Mouse (Mus musculus) MEL (cell line): ENCODE measurements around the gene Ppip5k1. TPM values are rescaled to one million over a fixed set of nuclear protein-coding genes. Genes with fewer than 3 reads are reported as not detected.

ENCODE experiments used
- DNase-seq: peaks from one replicate; pipeline ENCODE4 v3.0.0; 2011; ENCODE audit warnings: low read depth, low spot score
- H3K27ac ChIP-seq: 2 replicates; pipeline ENCODE4 v1.5.1; 2012; ENCODE audit warnings: low read depth, mild to moderate bottlenecking, control low read depth, low read length, moderate library complexity; ENCODE audit not compliant: control insufficient read depth
- H3K27me3 ChIP-seq, 2 experiments: fragments of 150-350 bp in 1 of 2; sonication (generic) in 1 of 2; 2 replicates each; pipeline ENCODE4 v1.6.1; 2012; ENCODE audit warnings: low read length in 2 of 2, mild to moderate bottlenecking in 2 of 2, improper control_type of control experiment in 1 of 2, moderate library complexity in 1 of 2; ENCODE audit not compliant: insufficient read depth in 2 of 2, control insufficient read depth in 1 of 2
- H3K36me3 ChIP-seq, 2 experiments: 2 replicates each; pipeline ENCODE4 v1.6.1; 2012 to 2014; ENCODE audit warnings: low read length in 2 of 2, improper control_type of control experiment in 1 of 2, inconsistent platforms in 1 of 2, mild to moderate bottlenecking in 1 of 2; ENCODE audit not compliant: insufficient read depth in 2 of 2, control insufficient read depth in 1 of 2
- H3K4me1 ChIP-seq, 2 experiments: fragments of 150-350 bp in 1 of 2; sonication (generic) in 1 of 2; 2 replicates each; pipeline ENCODE4 v1.6.1; 2012; ENCODE audit warnings: low read length in 2 of 2, improper control_type of control experiment in 1 of 2, mild to moderate bottlenecking in 1 of 2; ENCODE audit not compliant: insufficient read depth in 2 of 2, control insufficient read depth in 1 of 2
- H3K4me3 ChIP-seq, 2 experiments: fragments of 150-350 bp in 1 of 2; sonication (generic) in 1 of 2; 2 replicates each; pipeline ENCODE4 v1.5.1; 2012; ENCODE audit warnings: low read depth in 2 of 2, low read length in 2 of 2, mild to moderate bottlenecking in 2 of 2, moderate library complexity in 2 of 2, control low read depth in 1 of 2, improper control_type of control experiment in 1 of 2; ENCODE audit not compliant: control insufficient read depth in 1 of 2, insufficient read depth in 1 of 2
- H3K79me2 ChIP-seq: 2 replicates; pipeline ENCODE4 v1.6.1; 2012; ENCODE audit warnings: mild to moderate bottlenecking, low read length, moderate library complexity; ENCODE audit not compliant: control insufficient read depth, poor library complexity, insufficient read depth
- H3K9ac ChIP-seq: 2 replicates; pipeline ENCODE4 v1.6.1; 2012; ENCODE audit warnings: low read depth, mild to moderate bottlenecking, control low read depth, low read length, moderate library complexity; ENCODE audit not compliant: control insufficient read depth, poor library complexity, severe bottlenecking
- H3K9me3 ChIP-seq: fragments of 150-350 bp; sonication (generic); replicated peaks from 2 replicates; pipeline ENCODE4 v1.6.1; 2012; ENCODE audit warnings: mild to moderate bottlenecking, low read length, improper control_type of control experiment, moderate library complexity; ENCODE audit not compliant: insufficient read depth
- CHD2 ChIP-seq: IDR thresholded peaks from 2 replicates; pipeline ENCODE4 v1.6.1; 2011; ENCODE audit warnings: low read length, improper control_type of control experiment
- CTCF ChIP-seq, 3 experiments: IDR thresholded peaks in 2 of 3; conservative IDR thresholded peaks in 1 of 3; 2 replicates each; pipeline ENCODE4 v1.5.1; 2011 to 2012; ENCODE audit warnings: low read length in 3 of 3, low read depth in 2 of 3, mild to moderate bottlenecking in 2 of 3, improper control_type of control experiment in 1 of 3, inconsistent platforms in 1 of 3, mixed read lengths in 1 of 3, moderate library complexity in 1 of 3; ENCODE audit not compliant: control insufficient read depth in 1 of 3, insufficient read depth in 1 of 3, poor library complexity in 1 of 3, severe bottlenecking in 1 of 3
- E2F4 ChIP-seq: IDR thresholded peaks from 2 replicates; pipeline ENCODE4 v1.6.1; 2011; ENCODE audit warnings: low read depth, low read length, improper control_type of control experiment, borderline replicate concordance
- NRF1 ChIP-seq: IDR thresholded peaks from 2 replicates; pipeline ENCODE4 v1.6.1; 2014; ENCODE audit warnings: low read depth, mild to moderate bottlenecking, inconsistent platforms, low read length, improper control_type of control experiment, moderate library complexity; ENCODE audit not compliant: poor library complexity, insufficient read depth, severe bottlenecking
- POLR2A ChIP-seq, 2 experiments: IDR thresholded peaks; 2 replicates each; pipeline ENCODE4 v1.6.1; 2011 to 2012; ENCODE audit warnings: low read length in 2 of 2, mild to moderate bottlenecking in 2 of 2, control low read depth in 1 of 2, improper control_type of control experiment in 1 of 2, low read depth in 1 of 2, moderate library complexity in 1 of 2; ENCODE audit not compliant: control insufficient read depth in 1 of 2, insufficient read depth in 1 of 2, poor library complexity in 1 of 2
- POLR2AphosphoS2 ChIP-seq: IDR thresholded peaks from 2 replicates; pipeline ENCODE4 v1.6.1; 2011; ENCODE audit warnings: low read length, improper control_type of control experiment
- SIN3A ChIP-seq: IDR thresholded peaks from 2 replicates; pipeline ENCODE4 v1.6.1; 2012; ENCODE audit warnings: low read length, improper control_type of control experiment, inconsistent platforms
- SMC3 ChIP-seq: IDR thresholded peaks from 2 replicates; pipeline ENCODE4 v1.6.1; 2011; ENCODE audit warnings: low read depth, low read length, improper control_type of control experiment
- polyA plus RNA-seq, 2 experiments: library from polyadenylated mRNA; stranded (reverse) in 1 of 2; unstranded in 1 of 2; fragments of >175 nt in 1 of 2; fragments of >200 nt in 1 of 2; gene quantifications; 2 replicates each; pipeline versions ENCODE4 v1.2.1 to v1.2.4; 2012; ENCODE audit warnings: low replicate concordance in 2 of 2, low read depth in 1 of 2; ENCODE audit not compliant: insufficient read length in 2 of 2, insufficient read depth in 1 of 2, missing spikeins in 1 of 2
- total RNA-seq: library from RNA; depleted of rRNA; stranded (reverse); fragments of 300-350 nt; gene quantifications from 2 replicates; pipeline ENCODE4 v1.2.3, GENCODE M21; 2012

The Ppip5k1 gene
- total and polyA plus RNA-seq, 3 experiments, result 10.4 to 14.8 TPM; not detected in 1

DNA sequence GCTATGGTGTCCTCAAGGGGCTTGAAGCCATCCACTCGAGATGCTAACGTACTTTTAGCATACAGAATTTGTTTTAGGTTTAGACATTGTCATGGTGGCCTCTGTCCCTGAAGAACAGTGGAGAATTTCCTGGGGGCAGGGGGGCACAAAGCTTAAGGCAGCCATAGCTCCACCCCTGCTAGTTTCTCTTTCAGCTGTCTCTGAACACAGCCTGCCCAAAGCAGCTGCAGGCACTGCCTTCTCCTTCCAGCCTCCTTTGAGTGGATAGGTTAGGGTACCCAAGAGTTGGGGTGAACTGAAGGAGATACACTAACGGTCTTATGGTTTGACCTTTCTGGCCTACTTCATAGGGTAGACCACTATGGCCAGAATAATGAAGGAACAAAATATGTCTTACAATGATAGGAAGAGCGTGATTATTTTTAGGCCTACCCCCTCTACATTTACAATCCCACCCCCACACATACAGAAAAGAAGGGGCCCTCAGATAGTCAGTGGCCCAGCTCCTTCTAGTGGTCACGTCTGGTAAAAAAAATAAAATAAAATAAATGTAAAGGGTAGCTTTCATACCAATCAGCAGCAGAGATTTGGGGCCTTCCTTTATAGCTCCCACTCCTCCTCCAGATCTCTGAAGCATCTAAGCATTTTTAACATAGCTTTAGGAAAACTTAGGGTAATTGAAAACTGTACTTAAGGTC lies 62.7 kb downstream of the Ppip5k1 start (continued):
- TF ChIP-seq NRF1 (no peak), SMC3 (no peak)

GRCm38 (mm10) chr2:121289730-121290540 lies 65.3 kb downstream of the Ppip5k1 start:
- H3K9me3 ChIP-seq, result no peaks in the 10 kb centered on the region
- H3K4me1 ChIP-seq, result peaks cover 3 to 10% of the 10 kb centered on the region in 2 experiments; a peak in 3 of 4 replicates
- peaks cover 0 to 3% of the 10 kb centered on the region in 2 experiments; a peak in 2 of 4 replicates for H3K36me3 ChIP-seq
- H3K4me3 ChIP-seq, result peak overlapping the region; percentile 25 to 53
- H3K79me2 ChIP-seq, result no peaks in the 10 kb centered on the region
- TF ChIP-seq CTCF (IDR thresholded peaks at IDR 0.05 in 2 of 3, conservative IDR thresholded peaks at IDR 0.05 in 1 of 3; ENCODE audit: control insufficient read depth in 1 of 3, insufficient read depth in 1 of 3, low read depth in 2 of 3, low read length in 3 of 3, poor library complexity in 1 of 3, severe bottlenecking in 1 of 3), result peak in 1 of 3 experiments; percentile 20; a peak in 2 of 6 replicates
- 0 out of 2 replicates have a peak, but pooled peaks have one; percentile 10 for TF ChIP-seq SIN3A
- no peak for TF ChIP-seq NRF1
- TF ChIP-seq CHD2, result no peak
- H3K27ac ChIP-seq, result no peak overlapping the region
- peaks cover 0 to 3% of the 10 kb centered on the region in 2 experiments; a peak in 2 of 4 replicates for H3K27me3 ChIP-seq
- H3K9ac ChIP-seq, result peak overlapping the region; percentile 41
- DNase-seq, result no peak

DNA sequence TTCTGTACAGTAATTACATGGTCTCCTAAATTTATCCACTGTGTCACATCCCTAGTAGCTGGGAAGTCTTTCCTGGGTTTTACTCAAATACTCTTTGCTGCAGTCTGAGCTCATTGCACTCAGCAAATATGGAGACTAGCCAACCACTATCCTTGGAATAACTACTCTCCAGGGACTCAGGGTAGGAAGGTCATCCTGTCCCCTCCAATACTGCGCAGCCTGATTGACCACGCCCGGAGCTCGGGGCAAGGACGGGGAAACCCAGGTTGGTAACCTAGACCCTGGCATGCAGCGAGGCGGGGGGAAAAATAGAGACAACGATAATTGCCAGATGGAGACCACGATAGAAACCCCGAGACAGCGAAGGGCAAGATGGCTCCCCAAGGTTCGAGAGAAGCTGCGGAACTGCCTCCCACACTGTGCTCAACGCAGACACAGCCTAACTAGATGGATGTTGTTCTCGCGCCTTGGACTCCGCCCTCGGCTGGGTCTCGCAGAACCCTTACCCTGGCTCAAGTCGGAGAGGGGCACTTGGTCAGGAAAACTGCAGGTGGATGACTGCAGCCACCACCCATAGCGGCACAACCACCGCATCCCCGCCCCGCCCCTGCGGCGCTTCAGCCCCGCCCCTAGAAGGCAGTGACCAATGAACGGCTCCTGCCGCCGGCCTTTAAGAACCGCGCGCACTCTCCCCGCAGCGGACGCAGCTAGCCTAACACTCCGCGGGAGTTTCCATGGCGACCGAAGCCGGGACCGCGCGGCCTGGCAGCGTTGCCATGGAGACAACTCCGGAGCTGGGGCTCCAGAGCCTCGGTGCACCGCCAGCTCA lies 66.1 kb downstream of the Ppip5k1 start, which contains the start of gene Map1a:
Map1a (plus strand) TSS at position 700 of the 829 bp plus-strand sequence.
- TF ChIP-seq NRF1 (peak; percentile 64), E2F4 (peak; percentile 93; the same call in 1 of the 2 replicates), POLR2AphosphoS2 (no peak), POLR2A (IDR thresholded peaks at IDR 0.05; ENCODE audit: control insufficient read depth in 1 of 2, insufficient read depth in 1 of 2, low read depth in 1 of 2, low read length in 2 of 2, poor library complexity in 1 of 2) (peak in 1 of 2 experiments; percentile 44; a peak in 1 of 4 replicates), SIN3A (peak; percentile 70; the same call in 1 of the 2 replicates)
- TF ChIP-seq, all 39 proteins: peak for 4
- no peaks in the 10 kb centered on the region for H3K9me3 ChIP-seq
- peak; percentile 94 for DNase-seq
- H3K9ac ChIP-seq, result peak within 1 kb of the TSS; percentile 41
- peaks cover 0 to 4% of the 10 kb centered on the region in 2 experiments; a peak in 2 of 4 replicates for H3K4me1 ChIP-seq
- H3K36me3 ChIP-seq, result peaks cover 0 to 3% of the 10 kb centered on the region in 2 experiments; a peak in 2 of 4 replicates
- H3K4me3 ChIP-seq, result peak within 1 kb of the TSS; percentile 51 to 70
- no peak within 1 kb of the TSS for H3K27ac ChIP-seq
- no peaks in the 10 kb centered on the region for H3K79me2 ChIP-seq
- H3K27me3 ChIP-seq, result peaks cover 1 to 3% of the 10 kb centered on the region in 2 experiments; a peak in 3 of 4 replicates
